Mouse (Mus musculus): Measurements from ENCODE around the gene Fbxo2. TPM values are rescaled to one million over a fixed set of nuclear protein-coding genes. Genes with fewer than 3 reads are reported as not detected.

The Fbxo2 gene
- polyA plus RNA-seq, 1 experiment: 2.3 TPM

DNA sequence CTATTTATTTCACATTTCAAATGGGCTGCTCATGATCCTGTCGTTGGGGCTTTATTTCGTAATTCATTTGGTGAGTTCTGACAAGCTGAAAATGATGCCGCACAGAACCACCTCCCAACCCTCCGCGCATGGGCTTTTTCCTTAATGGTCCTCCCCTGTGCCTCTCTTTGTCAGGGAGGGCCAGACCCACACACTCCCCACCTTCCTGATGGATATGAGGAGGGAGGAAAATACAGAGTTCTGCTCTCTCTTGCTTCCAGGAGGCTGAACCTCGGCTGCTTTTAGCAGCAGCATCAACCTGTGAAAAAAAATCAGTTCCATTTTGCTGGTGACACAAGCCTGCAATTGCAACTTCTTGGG is 44.4 kb downstream of the Fbxo2 start:
- H3K4me3 ChIP-seq (ENCODE audit: insufficient read depth, low read depth, low read length): no peak overlapping the region
- no peaks in the 10 kb centered on the region for H3K27me3 ChIP-seq (replicated peaks; ENCODE audit: control insufficient read depth, insufficient read depth, low read length)
- 51% methylated on average over 6 of the region's 6 CpGs for WGBS
- TF ChIP-seq CTCF (conservative IDR thresholded peaks at IDR 0.05; ENCODE audit: insufficient read depth, insufficient read length, low read depth, low read length): no peak
- TF ChIP-seq POLR2A (IDR thresholded peaks at IDR 0.05; ENCODE audit: low read depth, low read length): no peak
- H3K36me3 ChIP-seq (ENCODE audit: control insufficient read depth, insufficient read depth, low read length): no peaks in the 10 kb centered on the region
- H3K4me1 ChIP-seq (ENCODE audit: control insufficient read depth, insufficient read depth, low read length): no peaks in the 10 kb centered on the region
- H3K27ac ChIP-seq (ENCODE audit: insufficient read depth, low read depth, low read length): no peak overlapping the region
- DNase-seq: no peak

GRCm38 (mm10) chr4:148214460-148215136 is 54.2 kb downstream of the Fbxo2 start:
- TF ChIP-seq CTCF (conservative IDR thresholded peaks at IDR 0.05; ENCODE audit: insufficient read depth, insufficient read length, low read depth, low read length) (no peak), POLR2A (IDR thresholded peaks at IDR 0.05; ENCODE audit: low read depth, low read length) (no peak)

GRCm38 (mm10) chr4:148215264-148215900 is 55.0 kb downstream of the Fbxo2 start:
- DNase-seq: no peak
- 21% methylated on average over 11 of the region's 11 CpGs for WGBS

More at GRCm38 (mm10) chr4:148214460-148215136, 54.2 kb downstream of the Fbxo2 start:
- no peak overlapping the region for H3K27ac ChIP-seq (ENCODE audit: insufficient read depth, low read depth, low read length)
- 46% methylated on average over 5 of the region's 5 CpGs for WGBS
- no peaks in the 10 kb centered on the region for H3K27me3 ChIP-seq (replicated peaks; ENCODE audit: control insufficient read depth, insufficient read depth, low read length)
- DNase-seq: no peak
- H3K36me3 ChIP-seq (ENCODE audit: control insufficient read depth, insufficient read depth, low read length): no peaks in the 10 kb centered on the region
- no peaks in the 10 kb centered on the region for H3K4me1 ChIP-seq (ENCODE audit: control insufficient read depth, insufficient read depth, low read length)
- no peak overlapping the region for H3K4me3 ChIP-seq (ENCODE audit: insufficient read depth, low read depth, low read length)

More at GRCm38 (mm10) chr4:148215264-148215900, 55.0 kb downstream of the Fbxo2 start:
- Histone ChIP-seq H3K36me3 (ENCODE audit: control insufficient read depth, insufficient read depth, low read length) (no peaks in the 10 kb centered on the region), H3K27me3 (replicated peaks; ENCODE audit: control insufficient read depth, insufficient read depth, low read length) (no peaks in the 10 kb centered on the region), H3K4me3 (ENCODE audit: insufficient read depth, low read depth, low read length) (no peak overlapping the region), H3K4me1 (ENCODE audit: control insufficient read depth, insufficient read depth, low read length) (no peaks in the 10 kb centered on the region), H3K27ac (ENCODE audit: insufficient read depth, low read depth, low read length) (no peak overlapping the region)
- TF ChIP-seq CTCF (conservative IDR thresholded peaks at IDR 0.05; ENCODE audit: insufficient read depth, insufficient read length, low read depth, low read length) (no peak), POLR2A (IDR thresholded peaks at IDR 0.05; ENCODE audit: low read depth, low read length) (no peak)

Other genes with a start within 250 kb of the Fbxo2 start
- 42.1 and 45.9 TPM in 2 replicates for gene Plod1, start 223.9 kb upstream of the Fbxo2 start, polyA plus RNA-seq (2012; rRNA removed)
- 62.6 and 82.4 TPM in 2 replicates for gene 2510039O18Rik, start 219.7 kb upstream of the Fbxo2 start, polyA plus RNA-seq (2012; rRNA removed)
- gene Nppb, start 174.8 kb upstream of the Fbxo2 start, polyA plus RNA-seq (2012; rRNA removed): not detected in 2 replicates
- 0.30 and 0.58 TPM in 2 replicates for gene Nppa, start 159.9 kb upstream of the Fbxo2 start, polyA plus RNA-seq (2012; rRNA removed)
- gene Clcn6, start 121.8 kb upstream of the Fbxo2 start, polyA plus RNA-seq (2012; rRNA removed): 28.8 and 32.3 TPM in 2 replicates
- gene Mthfr, start 121.5 kb upstream of the Fbxo2 start, polyA plus RNA-seq (2012; rRNA removed): 36.3 and 48.4 TPM in 2 replicates
- gene Agtrap, start 72.6 kb upstream of the Fbxo2 start, polyA plus RNA-seq (2012; rRNA removed): 111 and 119 TPM in 2 replicates
- 22.8 and 25.5 TPM in 2 replicates for gene Mad2l2, start 30.2 kb upstream of the Fbxo2 start, polyA plus RNA-seq (2012; rRNA removed)
- 0.03 and 0.11 TPM in 2 replicates for gene Draxin, start 29.9 kb upstream of the Fbxo2 start, polyA plus RNA-seq (2012; rRNA removed)
- 58.2 and 63.4 TPM in 2 replicates for gene Fbxo6, start 8.5 kb upstream of the Fbxo2 start, polyA plus RNA-seq (2012; rRNA removed)
- 29.8 and 45.7 TPM in 2 replicates for gene Fbxo44, start 139 bp upstream of the Fbxo2 start, polyA plus RNA-seq (2012; rRNA removed)
- 0.03 TPM in 2 replicates for gene Disp3, start 127.3 kb downstream of the Fbxo2 start, polyA plus RNA-seq (2012; rRNA removed)